ENCODE assay signal across 17 mouse cellular contexts in genomic region chr10:99384366-99384765, GRCm38 (mm10).
"Had no signal": no experiment of that assay in that cellular context is flagged by ENCODE, and none has a peak within 500 bp of the region (broad histone marks: within the 10 kb centered on the region; RNA-seq: fewer than 3 reads in every experiment).

No protein-coding gene starts in this region.

- ATAC-seq: hindbrain, embryonic 16.5 days; intestine, embryonic 16.5 days; liver, embryonic 12.5 days had no signal

- DNase-seq: gastrocnemius, adult 2 months; gastrocnemius, postnatal 10 days; gastrocnemius, postnatal 25 days; heart, adult 18-20 months; heart, postnatal 10 days; heart, postnatal 4 days; kidney, adult 11 months; kidney, adult 2 months; kidney, adult 9 months; kidney, postnatal 14 days; kidney, postnatal 36 days; layer of hippocampus, adult 9-11 months; layer of hippocampus, postnatal 36 days; left cerebral cortex, postnatal 4 days had no signal
